Mouse (Mus musculus): Measurements from ENCODE around the gene Map4. TPM values are rescaled to one million over a fixed set of nuclear protein-coding genes. Genes with fewer than 3 reads are reported as not detected.
"Not testable (repeated sequence)": the region's sequence is repeated elsewhere in the genome, so short reads cannot be mapped to it uniquely, and the experiment has no call there.

Map4 gene
- polyA plus RNA-seq, 1 experiment from 2014 or later = 38.5 TPM

DNA sequence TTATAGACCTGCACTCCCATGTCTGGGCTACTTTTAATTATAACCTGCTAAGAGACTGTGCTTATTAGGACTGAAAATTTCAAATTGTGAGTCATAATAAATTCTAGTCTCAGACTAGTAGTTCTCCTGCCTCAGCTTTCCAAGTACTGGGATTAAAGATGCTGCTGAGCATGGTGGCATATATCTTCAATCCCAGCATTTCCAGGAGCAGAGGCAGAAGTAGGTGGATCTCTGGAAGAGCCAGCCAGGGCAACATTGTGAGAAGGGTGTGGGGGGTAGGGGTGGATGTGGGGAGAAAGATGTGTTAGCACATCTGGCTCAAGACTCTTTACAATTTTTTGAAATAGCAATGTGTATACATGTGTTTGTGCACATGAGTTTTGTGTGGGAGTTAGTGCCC lies 23.4 kb downstream of the Map4 start:
- Histone ChIP-seq H3K4me1 (ENCODE audit: control insufficient read depth, insufficient read depth, low read length) (no peaks in the 10 kb centered on the region), H3K27ac (replicated peaks; ENCODE audit: low read depth, low read length) (no peak overlapping the region), H3K9me3 (ENCODE audit: control insufficient read depth, low read length) (no peaks in the 10 kb centered on the region), H3K4me2 (ENCODE audit: low read depth, severe bottlenecking) (no peak overlapping the region), H3K4me3 (ENCODE audit: low read depth, low read length) (no peak overlapping the region), H3K36me3 (ENCODE audit: control insufficient read depth, insufficient read depth, low read length) (no peaks in the 10 kb centered on the region), H3K9ac (ENCODE audit: low read length) (no peak overlapping the region), H3K27me3 (ENCODE audit: control insufficient read depth, insufficient read depth, low read length) (no peaks in the 10 kb centered on the region)
- ATAC-seq (ENCODE audit: insufficient number of reproducible peaks, low FRiP score, low TSS enrichment, low read depth) = no peak
- no peak for DNase-seq (ENCODE audit: low spot score)

GRCm38 (mm10) chr9:109959456-109960150 lies 28.3 kb downstream of the Map4 start:
- DNase-seq (ENCODE audit: low spot score) = no peak
- Histone ChIP-seq H3K9ac (ENCODE audit: low read length) (no peak overlapping the region), H3K4me3 (ENCODE audit: low read depth, low read length) (no peak overlapping the region), H3K4me2 (ENCODE audit: low read depth, severe bottlenecking) (no peak overlapping the region), H3K9me3 (ENCODE audit: control insufficient read depth, low read length) (no peaks in the 10 kb centered on the region), H3K4me1 (ENCODE audit: control insufficient read depth, insufficient read depth, low read length) (no peaks in the 10 kb centered on the region), H3K36me3 (ENCODE audit: control insufficient read depth, insufficient read depth, low read length) (no peaks in the 10 kb centered on the region), H3K27me3 (ENCODE audit: control insufficient read depth, insufficient read depth, low read length) (no peaks in the 10 kb centered on the region), H3K27ac (replicated peaks; ENCODE audit: low read depth, low read length) (no peak overlapping the region)
- no peak for ATAC-seq (ENCODE audit: insufficient number of reproducible peaks, low FRiP score, low TSS enrichment, low read depth)
- 61% methylated on average over 5 of the region's 5 CpGs for WGBS

- Histone ChIP-seq H3K9ac (ENCODE audit: low read length) (no peak overlapping the region), H3K9me3 (ENCODE audit: control insufficient read depth, low read length) (no peaks in the 10 kb centered on the region), H3K4me3 (ENCODE audit: low read depth, low read length) (no peak overlapping the region), H3K27ac (replicated peaks; ENCODE audit: low read depth, low read length) (no peak overlapping the region), H3K4me2 (ENCODE audit: low read depth, severe bottlenecking) (no peak overlapping the region), H3K4me1 (ENCODE audit: control insufficient read depth, insufficient read depth, low read length) (no peaks in the 10 kb centered on the region), H3K36me3 (ENCODE audit: control insufficient read depth, insufficient read depth, low read length) (no peaks in the 10 kb centered on the region), H3K27me3 (ENCODE audit: control insufficient read depth, insufficient read depth, low read length) (no peaks in the 10 kb centered on the region)
- DNase-seq (ENCODE audit: low spot score) (no peak), ATAC-seq (ENCODE audit: insufficient number of reproducible peaks, low FRiP score, low TSS enrichment, low read depth) (no peak)
- WGBS = 97% methylated on average over 4 of the region's 4 CpGs
Observed at GRCm38 (mm10) chr9:109960593-109960992, 29.3 kb downstream of the Map4 start.

GRCm38 (mm10) chr9:109964761-109965160 lies 33.5 kb downstream of the Map4 start:
- H3K4me3 ChIP-seq (ENCODE audit: low read depth, low read length) = no peak overlapping the region
- no peaks in the 10 kb centered on the region for H3K36me3 ChIP-seq (ENCODE audit: control insufficient read depth, insufficient read depth, low read length)
- H3K4me2 ChIP-seq (ENCODE audit: low read depth, severe bottlenecking) = no peak overlapping the region
- DNase-seq (ENCODE audit: low spot score) = no peak
- no peak overlapping the region for H3K9ac ChIP-seq (ENCODE audit: low read length)
- H3K27me3 ChIP-seq (ENCODE audit: control insufficient read depth, insufficient read depth, low read length) = no peaks in the 10 kb centered on the region
- H3K9me3 ChIP-seq (ENCODE audit: control insufficient read depth, low read length) = no peaks in the 10 kb centered on the region
- H3K27ac ChIP-seq (replicated peaks; ENCODE audit: low read depth, low read length) = no peak overlapping the region
- H3K4me1 ChIP-seq (ENCODE audit: control insufficient read depth, insufficient read depth, low read length) = no peaks in the 10 kb centered on the region
- ATAC-seq (ENCODE audit: insufficient number of reproducible peaks, low FRiP score, low TSS enrichment, low read depth) = no peak

- H3K9me3 ChIP-seq (ENCODE audit: control insufficient read depth, low read length) = no peaks in the 10 kb centered on the region
- H3K27me3 ChIP-seq (ENCODE audit: control insufficient read depth, insufficient read depth, low read length) = no peaks in the 10 kb centered on the region
- no peaks in the 10 kb centered on the region for H3K36me3 ChIP-seq (ENCODE audit: control insufficient read depth, insufficient read depth, low read length)
- H3K9ac ChIP-seq (ENCODE audit: low read length) = no peak overlapping the region
- DNase-seq (ENCODE audit: low spot score) (no peak), ATAC-seq (ENCODE audit: insufficient number of reproducible peaks, low FRiP score, low TSS enrichment, low read depth) (no peak)
- WGBS = 84% methylated on average over 4 of the region's 4 CpGs
- H3K4me3 ChIP-seq (ENCODE audit: low read depth, low read length) = no peak overlapping the region
- no peaks in the 10 kb centered on the region for H3K4me1 ChIP-seq (ENCODE audit: control insufficient read depth, insufficient read depth, low read length)
- H3K4me2 ChIP-seq (ENCODE audit: low read depth, severe bottlenecking) = no peak overlapping the region
- no peak overlapping the region for H3K27ac ChIP-seq (replicated peaks; ENCODE audit: low read depth, low read length)
Observed at GRCm38 (mm10) chr9:109968351-109969116, 37.3 kb downstream of the Map4 start.

DNA sequence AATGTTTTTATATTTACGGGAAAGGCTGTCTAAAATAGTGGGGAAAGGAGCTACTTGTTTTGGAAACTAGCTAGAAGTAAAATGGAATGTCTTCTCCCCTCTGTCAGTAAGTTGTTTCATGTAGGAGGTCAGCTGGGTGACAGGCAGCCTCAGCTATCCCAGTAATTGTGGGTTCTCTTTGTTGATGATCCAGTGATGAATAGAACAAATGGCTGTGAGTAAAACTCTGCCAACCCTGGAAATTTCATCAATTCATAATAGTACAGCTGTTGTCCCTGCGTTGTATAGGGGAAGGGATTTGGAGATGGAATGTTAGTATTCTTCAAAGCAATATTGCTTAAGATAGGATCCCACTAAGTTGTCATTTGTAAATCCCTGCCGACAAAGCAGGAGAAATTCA lies 37.9 kb downstream of the Map4 start:
- Histone ChIP-seq H3K27ac (replicated peaks; ENCODE audit: low read depth, low read length) (no peak overlapping the region), H3K27me3 (ENCODE audit: control insufficient read depth, insufficient read depth, low read length) (no peaks in the 10 kb centered on the region), H3K4me3 (ENCODE audit: low read depth, low read length) (no peak overlapping the region), H3K36me3 (ENCODE audit: control insufficient read depth, insufficient read depth, low read length) (no peaks in the 10 kb centered on the region), H3K9ac (ENCODE audit: low read length) (no peak overlapping the region), H3K4me1 (ENCODE audit: control insufficient read depth, insufficient read depth, low read length) (no peaks in the 10 kb centered on the region), H3K9me3 (ENCODE audit: control insufficient read depth, low read length) (no peaks in the 10 kb centered on the region), H3K4me2 (ENCODE audit: low read depth, severe bottlenecking) (no peak overlapping the region)
- no peak for ATAC-seq (ENCODE audit: insufficient number of reproducible peaks, low FRiP score, low TSS enrichment, low read depth)
- no peak for DNase-seq (ENCODE audit: low spot score)
- WGBS = 90% methylated on average over 3 of the region's 3 CpGs

- Histone ChIP-seq H3K4me3 (ENCODE audit: low read depth, low read length) (no peak overlapping the region), H3K36me3 (ENCODE audit: control insufficient read depth, insufficient read depth, low read length) (no peaks in the 10 kb centered on the region), H3K9me3 (ENCODE audit: control insufficient read depth, low read length) (no peaks in the 10 kb centered on the region), H3K4me1 (ENCODE audit: control insufficient read depth, insufficient read depth, low read length) (no peaks in the 10 kb centered on the region), H3K27ac (replicated peaks; ENCODE audit: low read depth, low read length) (no peak overlapping the region), H3K9ac (ENCODE audit: low read length) (no peak overlapping the region), H3K27me3 (ENCODE audit: control insufficient read depth, insufficient read depth, low read length) (no peaks in the 10 kb centered on the region), H3K4me2 (ENCODE audit: low read depth, severe bottlenecking) (no peak overlapping the region)
- no peak for ATAC-seq (ENCODE audit: insufficient number of reproducible peaks, low FRiP score, low TSS enrichment, low read depth)
- no peak for DNase-seq (ENCODE audit: low spot score)
- 88% methylated on average over 4 of the region's 4 CpGs for WGBS
Observed at GRCm38 (mm10) chr9:109969792-109970336, 38.6 kb downstream of the Map4 start.

DNA sequence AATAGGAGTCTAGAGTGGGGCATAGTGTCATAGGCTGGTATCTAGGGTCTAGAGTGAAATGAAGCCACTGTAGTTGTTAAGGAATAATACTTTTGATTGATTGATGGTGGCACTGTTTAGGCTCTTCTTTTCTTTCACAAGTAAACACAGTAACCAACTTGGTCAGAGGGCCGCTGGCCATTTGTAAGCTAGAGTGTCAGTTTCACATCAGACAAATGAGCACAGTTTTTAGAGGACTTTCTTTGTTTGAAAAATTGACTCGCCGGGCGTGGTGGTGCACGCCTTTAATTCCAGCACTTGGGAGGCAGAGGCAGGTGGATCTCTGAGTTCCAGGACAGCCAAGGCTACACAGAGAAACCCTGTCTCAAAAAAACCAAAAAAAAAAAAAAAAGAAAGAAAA lies 40.5 kb downstream of the Map4 start:
- H3K9ac ChIP-seq (ENCODE audit: low read length); H3K27me3 ChIP-seq (ENCODE audit: control insufficient read depth, insufficient read depth, low read length); H3K4me2 ChIP-seq (ENCODE audit: low read depth, severe bottlenecking); H3K4me1 ChIP-seq (ENCODE audit: control insufficient read depth, insufficient read depth, low read length); H3K4me3 ChIP-seq (ENCODE audit: low read depth, low read length); ATAC-seq (ENCODE audit: insufficient number of reproducible peaks, low FRiP score, low TSS enrichment, low read depth); DNase-seq (ENCODE audit: low spot score); H3K27ac ChIP-seq (replicated peaks; ENCODE audit: low read depth, low read length); H3K9me3 ChIP-seq (ENCODE audit: control insufficient read depth, low read length); H3K36me3 ChIP-seq (ENCODE audit: control insufficient read depth, insufficient read depth, low read length): not testable (repeated sequence)
- 94% methylated on average over 5 of the region's 5 CpGs for WGBS
